Mouse (Mus musculus) hematopoietic stem cell, adult 5-6 weeks (primary cell): ENCODE measurements at regions not wholly inside any gene's neighbourhood (a gene's known extent, or its start where the extent isn't known, plus 50 kb on each side); places are given as distances from the start of the nearest gene placed in this dataset.
A peak's percentile ranks its signal among the peaks of the same experiment; 100 is the strongest.

Source experiments
- ATAC-seq, 2 experiments: fragments of 125-278 bp in 1 of 2; replicated peaks in 1 of 2; 2 replicates each; pipeline ENCODE4 v1.8.0; 2016 to 2017; ENCODE audit warnings: inconsistent platforms in 2 of 2, mild to moderate bottlenecking in 2 of 2, moderate number of reproducible peaks in 2 of 2, low read depth in 1 of 2, moderate TSS enrichment in 1 of 2; ENCODE audit not compliant: low FRiP score in 2 of 2, poor library complexity in 2 of 2, severe bottlenecking in 2 of 2, insufficient read depth in 1 of 2, low TSS enrichment in 1 of 2

DNA sequence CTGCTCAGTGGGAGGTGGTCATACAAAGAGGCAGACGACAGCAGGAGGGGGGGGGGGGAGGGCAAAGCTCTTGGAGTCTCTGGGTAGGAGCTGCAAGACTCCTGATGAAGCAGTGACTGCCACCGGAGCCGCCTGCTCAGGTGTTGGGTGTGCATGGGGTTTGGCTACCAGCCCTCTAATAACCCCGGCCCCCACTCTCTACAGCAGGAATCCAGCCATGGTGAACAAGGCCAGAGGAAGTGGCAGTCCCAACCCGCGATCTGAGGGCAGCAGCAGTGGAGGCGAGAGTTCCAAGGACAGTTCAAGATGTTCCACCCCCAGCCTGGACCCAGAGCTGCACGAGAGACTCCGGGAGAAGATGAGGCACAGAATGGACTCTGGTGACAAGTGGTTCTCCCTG is 1066.2 kb upstream of the Igfbp7 start:
- peak in 1 of 2 experiments; percentile 12; a peak in 2 of 4 replicates for ATAC-seq
